Mouse (Mus musculus): ENCODE results near the gene Slc25a11. TPM values are rescaled to one million over a fixed set of nuclear protein-coding genes. Genes with fewer than 3 reads are reported as not detected.

The Slc25a11 gene
- total and polyA plus RNA-seq, 2 experiments from 2014 or later: 154 to 168 TPM

GRCm38 (mm10) chr11:70658942-70659341 is 11.7 kb upstream of the Slc25a11 start:
- Histone ChIP-seq H3K9ac (replicated peaks; ENCODE audit: low read length) (no peak overlapping the region), H3K36me3 (ENCODE audit: insufficient read depth, low read length) (peaks cover 19% of the 10 kb centered on the region), H3K9me3 (ENCODE audit: low read length) (no peaks in the 10 kb centered on the region), H3K4me3 (ENCODE audit: low read length) (no peak overlapping the region), H3K27ac (no peak overlapping the region), H3K4me2 (ENCODE audit: low read depth, low read length) (no peak overlapping the region), H3K27me3 (ENCODE audit: insufficient read depth, low read length) (no peaks in the 10 kb centered on the region), H3K4me1 (ENCODE audit: insufficient read depth, low read length) (0 out of 2 replicates have a peak, but pooled peaks cover 5% of the 10 kb centered on the region)
- WGBS: 78% methylated on average over 8 of the region's 8 CpGs
- no peak for ATAC-seq
- no peak for TF ChIP-seq CTCF (IDR thresholded peaks at IDR 0.05; ENCODE audit: low read depth)
- DNase-seq (ENCODE audit: low spot score): no peak

GRCm38 (mm10) chr11:70658521-70658920 is 11.2 kb upstream of the Slc25a11 start:
- Histone ChIP-seq H3K9me3 (ENCODE audit: low read length) (no peaks in the 10 kb centered on the region), H3K4me2 (ENCODE audit: low read depth, low read length) (no peak overlapping the region), H3K4me3 (ENCODE audit: low read length) (no peak overlapping the region), H3K9ac (replicated peaks; ENCODE audit: low read length) (no peak overlapping the region), H3K36me3 (ENCODE audit: insufficient read depth, low read length) (peaks cover 15% of the 10 kb centered on the region; the same call in 1 of the 2 replicates), H3K27ac (no peak overlapping the region), H3K27me3 (ENCODE audit: insufficient read depth, low read length) (no peaks in the 10 kb centered on the region), H3K4me1 (ENCODE audit: insufficient read depth, low read length) (0 out of 2 replicates have a peak, but pooled peaks cover 5% of the 10 kb centered on the region)
- ATAC-seq (no peak), DNase-seq (ENCODE audit: low spot score) (no peak)
- no peak for TF ChIP-seq CTCF (IDR thresholded peaks at IDR 0.05; ENCODE audit: low read depth)
- 83% methylated on average over 5 of the region's 5 CpGs for WGBS

DNA sequence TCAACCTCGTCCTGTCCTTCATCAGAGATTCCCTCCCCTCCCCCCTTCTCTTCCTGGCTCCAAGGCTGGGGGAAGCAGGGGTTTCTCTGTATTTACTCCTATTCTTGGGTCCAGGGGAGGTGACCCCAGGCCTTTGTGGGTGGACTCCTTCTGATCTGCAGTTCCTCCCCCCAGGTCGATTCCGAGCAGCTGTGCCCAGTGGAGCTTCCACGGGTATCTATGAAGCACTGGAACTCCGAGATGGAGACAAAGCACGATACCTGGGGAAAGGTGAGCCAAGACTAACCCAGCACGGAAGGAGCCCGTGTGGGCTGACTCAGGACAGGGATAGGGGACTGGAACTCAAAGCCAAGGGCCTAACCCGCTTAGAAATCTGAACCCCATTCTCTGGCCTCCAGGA is 10.7 kb upstream of the Slc25a11 start:
- 64% methylated on average over 9 of the region's 9 CpGs for WGBS
- H3K4me3 ChIP-seq (ENCODE audit: low read length): no peak overlapping the region
- H3K9me3 ChIP-seq (ENCODE audit: low read length): no peaks in the 10 kb centered on the region
- TF ChIP-seq CTCF (IDR thresholded peaks at IDR 0.05; ENCODE audit: low read depth): no peak
- H3K4me1 ChIP-seq (ENCODE audit: insufficient read depth, low read length): 0 out of 2 replicates have a peak, but pooled peaks cover 7% of the 10 kb centered on the region
- H3K4me2 ChIP-seq (ENCODE audit: low read depth, low read length): no peak overlapping the region
- H3K9ac ChIP-seq (replicated peaks; ENCODE audit: low read length): 0 out of 2 replicates have a peak overlapping the region, but pooled peaks have one; percentile 1
- no peak for ATAC-seq
- no peak overlapping the region for H3K27ac ChIP-seq
- H3K36me3 ChIP-seq (ENCODE audit: insufficient read depth, low read length): peaks cover 11% of the 10 kb centered on the region; the same call in 1 of the 2 replicates
- H3K27me3 ChIP-seq (ENCODE audit: insufficient read depth, low read length): no peaks in the 10 kb centered on the region
- no peak for DNase-seq (ENCODE audit: low spot score)

- Histone ChIP-seq H3K4me2 (ENCODE audit: low read depth, low read length) (no peak overlapping the region), H3K36me3 (ENCODE audit: insufficient read depth, low read length) (peaks cover 8% of the 10 kb centered on the region; the same call in 1 of the 2 replicates), H3K9ac (replicated peaks; ENCODE audit: low read length) (no peak overlapping the region), H3K27me3 (ENCODE audit: insufficient read depth, low read length) (no peaks in the 10 kb centered on the region), H3K27ac (no peak overlapping the region), H3K4me1 (ENCODE audit: insufficient read depth, low read length) (0 out of 2 replicates have a peak, but pooled peaks cover 11% of the 10 kb centered on the region), H3K9me3 (ENCODE audit: low read length) (no peaks in the 10 kb centered on the region), H3K4me3 (ENCODE audit: low read length) (no peak overlapping the region)
- TF ChIP-seq CTCF (IDR thresholded peaks at IDR 0.05; ENCODE audit: low read depth): no peak
- ATAC-seq (no peak), DNase-seq (ENCODE audit: low spot score) (no peak)
- 61% methylated on average over 6 of the region's 6 CpGs for WGBS
These were observed 10.3 kb upstream of the Slc25a11 start for GRCm38 (mm10) chr11:70657573-70657972.

DNA sequence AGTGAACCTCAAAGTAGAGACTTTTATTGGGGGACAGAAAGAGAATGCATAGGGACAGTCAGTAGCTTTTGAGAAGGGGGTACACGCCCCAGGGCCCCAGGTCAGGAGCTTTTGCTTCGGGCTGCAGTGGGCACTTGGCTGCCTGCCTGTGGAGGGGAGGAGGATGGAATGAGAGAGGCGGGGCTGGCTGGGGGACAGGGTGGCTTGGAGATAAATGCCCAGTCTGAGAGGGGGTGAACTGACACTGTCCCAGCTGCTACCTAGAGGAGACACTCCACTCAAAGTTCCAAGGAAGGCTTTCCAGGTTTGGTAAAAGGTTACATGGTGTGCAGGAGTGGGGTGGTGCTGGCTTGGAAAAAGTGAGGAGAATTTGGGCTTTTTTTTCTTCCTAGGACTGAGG is 9.7 kb upstream of the Slc25a11 start, which contains the start of gene Eno3:
TSS of gene Eno3 (plus strand) at position 239 of the 400 bp plus-strand sequence.
- Histone ChIP-seq H3K9ac (replicated peaks; ENCODE audit: low read length) (peak within 1 kb of the TSS; percentile 45), H3K4me2 (ENCODE audit: low read depth, low read length) (peak within 1 kb of the TSS; percentile 75), H3K4me3 (ENCODE audit: low read length) (peak within 1 kb of the TSS; percentile 99), H3K9me3 (ENCODE audit: low read length) (no peaks in the 10 kb centered on the region), H3K4me1 (ENCODE audit: insufficient read depth, low read length) (0 out of 2 replicates have a peak, but pooled peaks cover 11% of the 10 kb centered on the region), H3K36me3 (ENCODE audit: insufficient read depth, low read length) (peaks cover 7% of the 10 kb centered on the region; the same call in 1 of the 2 replicates), H3K27ac (peak within 1 kb of the TSS; percentile 99; the same call in 1 of the 2 replicates), H3K27me3 (ENCODE audit: insufficient read depth, low read length) (no peaks in the 10 kb centered on the region)
- ATAC-seq (no peak), DNase-seq (ENCODE audit: low spot score) (no peak)
- no peak for TF ChIP-seq CTCF (IDR thresholded peaks at IDR 0.05; ENCODE audit: low read depth)
- WGBS: 11% methylated on average over 3 of the region's 3 CpGs

DNA sequence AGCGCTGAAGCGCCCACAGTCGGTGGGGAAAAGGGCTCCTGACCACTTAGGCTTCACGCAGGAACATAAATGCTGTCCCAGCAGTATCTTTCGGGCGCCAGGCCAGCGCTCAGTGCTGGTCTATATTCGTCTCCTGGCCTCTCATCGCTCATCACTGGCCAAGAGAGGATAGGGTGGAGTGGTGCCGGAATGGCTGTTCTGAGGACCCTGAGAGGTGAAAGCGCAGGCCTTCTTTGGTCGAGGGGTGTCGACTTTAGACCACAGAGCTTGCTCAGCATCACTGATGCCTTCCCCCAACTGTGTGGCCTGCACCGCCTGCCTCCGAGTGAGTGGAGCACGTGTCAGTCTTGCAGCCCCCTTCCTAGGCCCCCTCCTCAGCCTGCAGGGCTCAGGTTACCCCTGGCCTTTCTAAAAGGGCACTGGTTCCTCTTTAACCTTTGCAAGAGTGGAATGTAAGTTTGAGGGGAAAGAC is 9.2 kb upstream of the Slc25a11 start:
- ATAC-seq: no peak
- H3K9ac ChIP-seq (replicated peaks; ENCODE audit: low read length): peak overlapping the region; percentile 45
- H3K36me3 ChIP-seq (ENCODE audit: insufficient read depth, low read length): peaks cover 6% of the 10 kb centered on the region; the same call in 1 of the 2 replicates
- 9% methylated on average over 16 of the region's 16 CpGs for WGBS
- no peaks in the 10 kb centered on the region for H3K9me3 ChIP-seq (ENCODE audit: low read length)
- H3K27ac ChIP-seq: 0 out of 2 replicates have a peak overlapping the region, but pooled peaks have one; percentile 99
- peak overlapping the region; percentile 75 for H3K4me2 ChIP-seq (ENCODE audit: low read depth, low read length)
- peak; percentile 28 for DNase-seq (ENCODE audit: low spot score)
- H3K4me1 ChIP-seq (ENCODE audit: insufficient read depth, low read length): 0 out of 2 replicates have a peak, but pooled peaks cover 11% of the 10 kb centered on the region
- no peaks in the 10 kb centered on the region for H3K27me3 ChIP-seq (ENCODE audit: insufficient read depth, low read length)
- peak overlapping the region; percentile 99 for H3K4me3 ChIP-seq (ENCODE audit: low read length)
- no peak for TF ChIP-seq CTCF (IDR thresholded peaks at IDR 0.05; ENCODE audit: low read depth)
